Mouse (Mus musculus) megakaryocyte, adult 5-6 weeks (primary cell): ENCODE data around the gene 1700030K09Rik. TPM values are rescaled to one million over a fixed set of nuclear protein-coding genes. Genes with fewer than 3 reads are reported as not detected.

ENCODE experiments used
- ATAC-seq: 2 replicates; pipeline ENCODE4 v1.8.0; 2016; ENCODE audit warnings: mild to moderate bottlenecking, inconsistent platforms; ENCODE audit not compliant: poor library complexity, severe bottlenecking
- total RNA-seq, 2 experiments: library from RNA; stranded (forward) in 1 of 2; stranded (reverse) in 1 of 2; fragments of 153-499, 151-499 nt in 1 of 2; fragments of 221-1000, 200-1000 nt in 1 of 2; gene quantifications; 2 replicates each; pipeline versions ENCODE4 v1.2.3 to v1.2.4; 2015 to 2017

The 1700030K09Rik gene
- total RNA-seq, 2 experiments from 2014 or later: 1.5 to 2.8 TPM

DNA sequence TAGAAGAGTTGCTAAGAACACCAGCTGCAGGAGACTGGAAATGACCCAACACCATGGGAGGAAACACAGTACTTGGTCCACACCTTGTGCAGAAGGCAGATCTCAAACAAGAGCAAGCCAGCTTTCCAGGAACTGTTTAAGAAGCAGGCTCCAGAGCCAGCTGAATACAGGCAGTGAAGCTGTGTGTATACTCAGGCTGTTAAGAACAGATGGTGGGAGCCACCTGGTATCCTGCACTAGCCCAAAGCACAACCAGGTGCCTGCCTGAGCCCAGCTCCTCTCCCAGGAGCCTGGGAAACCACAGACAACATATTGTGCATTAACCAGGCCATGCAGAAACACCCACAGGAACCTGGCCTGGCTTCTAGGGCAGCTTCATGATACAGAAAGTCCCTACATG lies 60.5 kb downstream of the 1700030K09Rik start:
- ATAC-seq: no peak

DNA sequence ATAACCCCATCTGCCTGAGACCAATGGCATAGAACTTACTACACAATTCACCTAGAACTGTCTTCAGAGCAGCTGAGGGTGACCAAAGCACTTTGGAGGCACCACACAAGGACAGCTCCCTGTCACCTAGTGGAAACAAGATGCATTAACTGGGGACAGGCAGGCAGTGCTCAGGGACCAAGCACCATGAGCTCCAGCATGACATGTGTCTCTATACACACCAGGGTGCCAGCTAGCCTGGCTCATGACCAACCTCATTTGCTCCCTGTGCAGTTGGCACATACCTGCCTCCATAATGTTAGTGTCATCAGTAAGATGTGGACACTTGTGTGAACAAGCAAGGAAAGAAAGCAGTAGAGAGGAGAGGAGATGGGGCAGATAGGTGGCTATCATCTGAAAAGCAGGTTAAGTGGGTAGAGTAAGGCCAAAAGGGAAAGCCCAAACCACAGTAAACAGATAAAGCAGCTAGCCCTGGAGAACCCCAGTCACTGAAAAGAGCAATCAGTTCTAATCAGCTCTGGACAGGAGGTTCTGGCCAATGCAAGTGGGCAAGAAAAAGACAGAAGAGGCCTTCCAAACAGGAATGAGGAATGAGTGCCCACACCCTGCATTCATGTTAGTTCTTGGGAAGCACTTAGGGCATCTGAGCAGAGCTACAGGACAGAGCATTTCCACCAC lies 61.1 kb downstream of the 1700030K09Rik start:
- ATAC-seq: no peak

DNA sequence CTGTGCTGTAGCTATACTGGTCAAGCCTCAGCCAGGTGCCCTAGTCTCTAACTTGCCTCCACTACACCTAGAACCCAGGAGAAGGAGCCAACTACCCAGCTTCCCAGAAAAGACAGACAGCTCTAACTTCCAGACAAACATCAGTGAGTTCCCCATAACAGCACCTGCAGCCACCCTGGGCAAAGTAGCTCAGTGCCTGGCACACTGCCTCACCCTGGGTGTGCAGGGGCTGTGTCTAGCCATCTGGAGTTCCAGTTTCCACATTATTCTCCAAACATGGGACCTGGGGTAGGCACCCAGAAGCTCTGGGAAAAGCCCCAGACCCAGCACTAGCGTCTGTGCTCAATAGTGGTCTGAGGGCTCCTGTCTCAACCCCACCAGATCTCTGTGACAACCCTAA lies 63.8 kb downstream of the 1700030K09Rik start:
- no peak for ATAC-seq

Other genes starting within 250 kb of the 1700030K09Rik start
- 0.21 TPM in 1 of 2 replicates, not detected in the other for gene Cib3, start 231.0 kb upstream of the 1700030K09Rik start, total RNA-seq (2015)
- 0.16 and 0.55 TPM in 2 replicates for gene Cib3, start 231.0 kb upstream of the 1700030K09Rik start, total RNA-seq (2017)
- not detected in 2 replicates for gene Gm11034, start 230.2 kb upstream of the 1700030K09Rik start, total RNA-seq (2015)
- not detected in 2 replicates for gene Gm11034, start 230.2 kb upstream of the 1700030K09Rik start, total RNA-seq (2017)
- gene Fam32a, start 224.2 kb upstream of the 1700030K09Rik start, total RNA-seq (2015): 68.0 and 69.3 TPM in 2 replicates
- 57.1 and 62.0 TPM in 2 replicates for gene Fam32a, start 224.2 kb upstream of the 1700030K09Rik start, total RNA-seq (2017)
- 91.5 and 106 TPM in 2 replicates for gene Ap1m1, start 203.9 kb upstream of the 1700030K09Rik start, total RNA-seq (2015)
- 53.1 and 76.1 TPM in 2 replicates for gene Ap1m1, start 203.9 kb upstream of the 1700030K09Rik start, total RNA-seq (2017)
- 40.0 and 43.6 TPM in 2 replicates for gene Gm10282, start 138.6 kb upstream of the 1700030K09Rik start, total RNA-seq (2015)
- 40.6 and 43.1 TPM in 2 replicates for gene Gm10282, start 138.6 kb upstream of the 1700030K09Rik start, total RNA-seq (2017)
- 70.6 and 72.1 TPM in 2 replicates for gene Klf2, start 124.8 kb upstream of the 1700030K09Rik start, total RNA-seq (2015)
- gene Klf2, start 124.8 kb upstream of the 1700030K09Rik start, total RNA-seq (2017): 18.9 and 25.5 TPM in 2 replicates
- gene Eps15l1, start 22.4 kb upstream of the 1700030K09Rik start, total RNA-seq (2015): 45.7 and 53.4 TPM in 2 replicates
- gene Eps15l1, start 22.4 kb upstream of the 1700030K09Rik start, total RNA-seq (2017): 41.9 and 46.5 TPM in 2 replicates
- gene Calr3, start within 50 bp of the 1700030K09Rik start, total RNA-seq (2015): 0.62 TPM in 1 of 2 replicates, not detected in the other
- gene Calr3, start within 50 bp of the 1700030K09Rik start, total RNA-seq (2017): 0.49 TPM in 1 of 2 replicates, not detected in the other
- gene Cherp, start 31.3 kb downstream of the 1700030K09Rik start, total RNA-seq (2015): 55.9 and 63.0 TPM in 2 replicates
- gene Cherp, start 31.3 kb downstream of the 1700030K09Rik start, total RNA-seq (2017): 5.9 and 21.8 TPM in 2 replicates
- 50.7 and 54.0 TPM in 2 replicates for gene Slc35e1, start 48.7 kb downstream of the 1700030K09Rik start, total RNA-seq (2015)
- gene Slc35e1, start 48.7 kb downstream of the 1700030K09Rik start, total RNA-seq (2017): 45.7 and 49.9 TPM in 2 replicates
- 6.6 and 6.8 TPM in 2 replicates for gene Med26, start 104.4 kb downstream of the 1700030K09Rik start, total RNA-seq (2015)
- 4.2 and 4.7 TPM in 2 replicates for gene Med26, start 104.4 kb downstream of the 1700030K09Rik start, total RNA-seq (2017)
- 48.7 and 55.8 TPM in 2 replicates for gene Smim7, start 127.2 kb downstream of the 1700030K09Rik start, total RNA-seq (2015)
- gene Smim7, start 127.2 kb downstream of the 1700030K09Rik start, total RNA-seq (2017): 43.2 and 61.5 TPM in 2 replicates
- gene Tmem38a, start 128.2 kb downstream of the 1700030K09Rik start, total RNA-seq (2015): 3.7 and 5.6 TPM in 2 replicates
- gene Tmem38a, start 128.2 kb downstream of the 1700030K09Rik start, total RNA-seq (2017): 3.8 and 5.0 TPM in 2 replicates
- gene Nwd1, start 202.8 kb downstream of the 1700030K09Rik start, total RNA-seq (2015): 0.09 and 0.11 TPM in 2 replicates
- 0.55 and 0.61 TPM in 2 replicates for gene Nwd1, start 202.8 kb downstream of the 1700030K09Rik start, total RNA-seq (2017)